Mouse (Mus musculus): ENCODE data around the gene Prr13. TPM values are rescaled to one million over a fixed set of nuclear protein-coding genes. Genes with fewer than 3 reads are reported as not detected.

Gene Prr13
- polyA plus RNA-seq, 1 experiment from 2014 or later, result 88.6 TPM

GRCm38 (mm10) chr15:102426963-102427362 lies 31.9 kb upstream of the Prr13 start:
- Histone ChIP-seq H3K4me1 (ENCODE audit: control insufficient read depth, insufficient read depth, low read length) (no peaks in the 10 kb centered on the region), H3K4me3 (ENCODE audit: low read depth, low read length) (no peak overlapping the region), H3K27me3 (ENCODE audit: control insufficient read depth, insufficient read depth, low read length) (no peaks in the 10 kb centered on the region), H3K9ac (ENCODE audit: low read length) (no peak overlapping the region), H3K27ac (ENCODE audit: low read depth, low read length) (no peak overlapping the region), H3K36me3 (ENCODE audit: control insufficient read depth, insufficient read depth, low read length) (peaks cover 9% of the 10 kb centered on the region), H3K4me2 (ENCODE audit: low read depth) (no peak overlapping the region), H3K9me3 (ENCODE audit: control insufficient read depth, low read length) (no peaks in the 10 kb centered on the region)
- WGBS, result 100% methylated on average over 1 of the region's 1 CpGs
- DNase-seq (ENCODE audit: low spot score), result no peak
- ATAC-seq (ENCODE audit: insufficient read depth, low FRiP score, low TSS enrichment), result no peak

GRCm38 (mm10) chr15:102432046-102432445 lies 26.8 kb upstream of the Prr13 start:
- Histone ChIP-seq H3K9ac (ENCODE audit: low read length) (no peak overlapping the region), H3K27me3 (ENCODE audit: control insufficient read depth, insufficient read depth, low read length) (no peaks in the 10 kb centered on the region), H3K4me1 (ENCODE audit: control insufficient read depth, insufficient read depth, low read length) (no peaks in the 10 kb centered on the region), H3K4me3 (ENCODE audit: low read depth, low read length) (no peak overlapping the region), H3K27ac (ENCODE audit: low read depth, low read length) (no peak overlapping the region), H3K4me2 (ENCODE audit: low read depth) (no peak overlapping the region), H3K9me3 (ENCODE audit: control insufficient read depth, low read length) (no peaks in the 10 kb centered on the region), H3K36me3 (ENCODE audit: control insufficient read depth, insufficient read depth, low read length) (peaks cover 6% of the 10 kb centered on the region)
- DNase-seq (ENCODE audit: low spot score) (no peak), ATAC-seq (ENCODE audit: insufficient read depth, low FRiP score, low TSS enrichment) (no peak)
- WGBS, result 84% methylated on average over 1 of the region's 1 CpGs

GRCm38 (mm10) chr15:102433173-102433572 lies 25.7 kb upstream of the Prr13 start:
- ATAC-seq (ENCODE audit: insufficient read depth, low FRiP score, low TSS enrichment), result no peak
- H3K4me1 ChIP-seq (ENCODE audit: control insufficient read depth, insufficient read depth, low read length), result no peaks in the 10 kb centered on the region
- no peaks in the 10 kb centered on the region for H3K9me3 ChIP-seq (ENCODE audit: control insufficient read depth, low read length)
- WGBS, result 95% methylated on average over 4 of the region's 4 CpGs
- H3K9ac ChIP-seq (ENCODE audit: low read length), result no peak overlapping the region
- no peaks in the 10 kb centered on the region for H3K27me3 ChIP-seq (ENCODE audit: control insufficient read depth, insufficient read depth, low read length)
- no peak overlapping the region for H3K4me3 ChIP-seq (ENCODE audit: low read depth, low read length)
- DNase-seq (ENCODE audit: low spot score), result no peak
- H3K4me2 ChIP-seq (ENCODE audit: low read depth), result no peak overlapping the region
- no peak overlapping the region for H3K27ac ChIP-seq (ENCODE audit: low read depth, low read length)
- peaks cover 3% of the 10 kb centered on the region for H3K36me3 ChIP-seq (ENCODE audit: control insufficient read depth, insufficient read depth, low read length)

GRCm38 (mm10) chr15:102442490-102442889 lies 16.3 kb upstream of the Prr13 start:
- H3K27me3 ChIP-seq (ENCODE audit: control insufficient read depth, insufficient read depth, low read length), result no peaks in the 10 kb centered on the region
- no peaks in the 10 kb centered on the region for H3K4me1 ChIP-seq (ENCODE audit: control insufficient read depth, insufficient read depth, low read length)
- DNase-seq (ENCODE audit: low spot score) (peak; percentile 82), ATAC-seq (ENCODE audit: insufficient read depth, low FRiP score, low TSS enrichment) (no peak)
- H3K4me3 ChIP-seq (ENCODE audit: low read depth, low read length), result no peak overlapping the region
- H3K27ac ChIP-seq (ENCODE audit: low read depth, low read length), result no peak overlapping the region
- H3K9me3 ChIP-seq (ENCODE audit: control insufficient read depth, low read length), result no peaks in the 10 kb centered on the region
- 49% methylated on average over 2 of the region's 2 CpGs for WGBS
- H3K9ac ChIP-seq (ENCODE audit: low read length), result no peak overlapping the region
- no peak overlapping the region for H3K4me2 ChIP-seq (ENCODE audit: low read depth)
- no peaks in the 10 kb centered on the region for H3K36me3 ChIP-seq (ENCODE audit: control insufficient read depth, insufficient read depth, low read length)

- ATAC-seq (ENCODE audit: insufficient read depth, low FRiP score, low TSS enrichment) (no peak), DNase-seq (ENCODE audit: low spot score) (no peak)
- Histone ChIP-seq H3K4me2 (ENCODE audit: low read depth) (no peak within 1 kb of the TSS), H3K27me3 (ENCODE audit: control insufficient read depth, insufficient read depth, low read length) (no peaks in the 10 kb centered on the region), H3K4me1 (ENCODE audit: control insufficient read depth, insufficient read depth, low read length) (no peaks in the 10 kb centered on the region), H3K27ac (ENCODE audit: low read depth, low read length) (no peak within 1 kb of the TSS), H3K36me3 (ENCODE audit: control insufficient read depth, insufficient read depth, low read length) (no peaks in the 10 kb centered on the region), H3K4me3 (ENCODE audit: low read depth, low read length) (no peak within 1 kb of the TSS), H3K9ac (ENCODE audit: low read length) (0 out of 2 replicates have a peak within 1 kb of the TSS, but pooled peaks have one; percentile 2), H3K9me3 (ENCODE audit: control insufficient read depth, low read length) (no peaks in the 10 kb centered on the region)
- WGBS, result 64% methylated on average over 8 of the region's 8 CpGs
Measured at GRCm38 (mm10) chr15:102445146-102445545, 13.7 kb upstream of the Prr13 start, which contains the start of gene Amhr2. Gene Amhr2, plus strand, starts transcription at chr15:102445367.

- Histone ChIP-seq H3K27ac (ENCODE audit: low read depth, low read length) (no peak overlapping the region), H3K4me2 (ENCODE audit: low read depth) (no peak overlapping the region), H3K36me3 (ENCODE audit: control insufficient read depth, insufficient read depth, low read length) (no peaks in the 10 kb centered on the region), H3K9me3 (ENCODE audit: control insufficient read depth, low read length) (no peaks in the 10 kb centered on the region), H3K4me3 (ENCODE audit: low read depth, low read length) (no peak overlapping the region), H3K4me1 (ENCODE audit: control insufficient read depth, insufficient read depth, low read length) (no peaks in the 10 kb centered on the region), H3K9ac (ENCODE audit: low read length) (no peak overlapping the region), H3K27me3 (ENCODE audit: control insufficient read depth, insufficient read depth, low read length) (no peaks in the 10 kb centered on the region)
- ATAC-seq (ENCODE audit: insufficient read depth, low FRiP score, low TSS enrichment) (no peak), DNase-seq (ENCODE audit: low spot score) (no peak)
- WGBS, result 66% methylated on average over 5 of the region's 6 CpGs
Measured at GRCm38 (mm10) chr15:102446448-102446847, 12.4 kb upstream of the Prr13 start.

GRCm38 (mm10) chr15:102449366-102449765 lies 9.5 kb upstream of the Prr13 start:
- WGBS, result 55% methylated on average over 8 of the region's 8 CpGs

GRCm38 (mm10) chr15:102450928-102451327 lies 7.9 kb upstream of the Prr13 start:
- Histone ChIP-seq H3K4me3 (ENCODE audit: low read depth, low read length) (no peak overlapping the region), H3K4me2 (ENCODE audit: low read depth) (no peak overlapping the region), H3K9ac (ENCODE audit: low read length) (no peak overlapping the region), H3K27me3 (ENCODE audit: control insufficient read depth, insufficient read depth, low read length) (no peaks in the 10 kb centered on the region), H3K36me3 (ENCODE audit: control insufficient read depth, insufficient read depth, low read length) (no peaks in the 10 kb centered on the region), H3K9me3 (ENCODE audit: control insufficient read depth, low read length) (no peaks in the 10 kb centered on the region), H3K4me1 (ENCODE audit: control insufficient read depth, insufficient read depth, low read length) (no peaks in the 10 kb centered on the region), H3K27ac (ENCODE audit: low read depth, low read length) (no peak overlapping the region)
- no peak for ATAC-seq (ENCODE audit: insufficient read depth, low FRiP score, low TSS enrichment)
- 45% methylated on average over 7 of the region's 7 CpGs for WGBS
- DNase-seq (ENCODE audit: low spot score), result no peak

More at GRCm38 (mm10) chr15:102449366-102449765, 9.5 kb upstream of the Prr13 start:
- no peaks in the 10 kb centered on the region for H3K36me3 ChIP-seq (ENCODE audit: control insufficient read depth, insufficient read depth, low read length)
- no peaks in the 10 kb centered on the region for H3K4me1 ChIP-seq (ENCODE audit: control insufficient read depth, insufficient read depth, low read length)
- no peaks in the 10 kb centered on the region for H3K27me3 ChIP-seq (ENCODE audit: control insufficient read depth, insufficient read depth, low read length)
- H3K9me3 ChIP-seq (ENCODE audit: control insufficient read depth, low read length), result no peaks in the 10 kb centered on the region
- ATAC-seq (ENCODE audit: insufficient read depth, low FRiP score, low TSS enrichment) (no peak), DNase-seq (ENCODE audit: low spot score) (no peak)
- H3K4me3 ChIP-seq (ENCODE audit: low read depth, low read length), result no peak overlapping the region
- no peak overlapping the region for H3K4me2 ChIP-seq (ENCODE audit: low read depth)
- no peak overlapping the region for H3K27ac ChIP-seq (ENCODE audit: low read depth, low read length)
- H3K9ac ChIP-seq (ENCODE audit: low read length), result no peak overlapping the region

GRCm38 (mm10) chr15:102451666-102452430 lies 7.0 kb upstream of the Prr13 start:
- Histone ChIP-seq H3K27ac (ENCODE audit: low read depth, low read length) (no peak overlapping the region), H3K4me2 (ENCODE audit: low read depth) (no peak overlapping the region), H3K27me3 (ENCODE audit: control insufficient read depth, insufficient read depth, low read length) (no peaks in the 10 kb centered on the region), H3K4me1 (ENCODE audit: control insufficient read depth, insufficient read depth, low read length) (no peaks in the 10 kb centered on the region), H3K9ac (ENCODE audit: low read length) (no peak overlapping the region), H3K36me3 (ENCODE audit: control insufficient read depth, insufficient read depth, low read length) (no peaks in the 10 kb centered on the region), H3K9me3 (ENCODE audit: control insufficient read depth, low read length) (no peaks in the 10 kb centered on the region), H3K4me3 (ENCODE audit: low read depth, low read length) (no peak overlapping the region)
- 87% methylated on average over 26 of the region's 26 CpGs for WGBS
- DNase-seq (ENCODE audit: low spot score) (no peak), ATAC-seq (ENCODE audit: insufficient read depth, low FRiP score, low TSS enrichment) (no peak)

All from neural tube, embryonic 11.5 days (tissue).